In genomic region chr17:30499541-30499940, GRCm38 (mm10) we compare ENCODE assay signal across 7 mouse cellular contexts.
A peak's percentile ranks its signal among the peaks of the same experiment; 100 is the strongest.
DNase-seq lines count a peak whose midpoint lies in the region; ATAC-seq and TF ChIP-seq lines count a peak whose summit lies in the region.
"Not testable (repeated sequence)": the region's sequence is repeated elsewhere in the genome, so short reads cannot be mapped to it uniquely, and the experiment has no call there.

No protein-coding gene starts in this region.

- not testable (repeated sequence) for ATAC-seq in heart, postnatal 0 days (ENCODE audit: insufficient read depth, low read depth); intestine, postnatal 0 days

- DNase-seq in heart, adult 11 months: peak; percentile 83
- DNase-seq in heart, embryonic 10.5 days (ENCODE audit: low spot score): peak; percentile 50
- not testable (repeated sequence) for DNase-seq in heart, postnatal 0 days (ENCODE audit: low spot score); layer of hippocampus, adult 2 months (ENCODE audit: low spot score in 2 of 2)
- peak; percentile 1 for DNase-seq in limb, embryonic 10.5 days (ENCODE audit: low spot score)
- peak; percentile 38 for DNase-seq in testis, postnatal 10 days (ENCODE audit: low spot score)

- 94% methylated on average over 11 of the region's 11 CpGs for WGBS in heart, embryonic 10.5 days
- 95% methylated on average over 11 of the region's 11 CpGs for WGBS in heart, postnatal 0 days
- WGBS in intestine, postnatal 0 days: 97% methylated on average over 11 of the region's 11 CpGs
- WGBS in limb, embryonic 10.5 days: 97% methylated on average over 11 of the region's 11 CpGs

- not testable (repeated sequence) for TF ChIP-seq CTCF in heart, postnatal 0 days (IDR thresholded peaks at IDR 0.05; ENCODE audit: low read depth); intestine, postnatal 0 days (IDR thresholded peaks at IDR 0.05; ENCODE audit: low read depth); layer of hippocampus, adult 2 months (conservative IDR thresholded peaks at IDR 0.05)

- not testable (repeated sequence) for H3K9me3 ChIP-seq in heart, embryonic 10.5 days; heart, postnatal 0 days (replicated peaks; ENCODE audit: control insufficient read depth, low read length); intestine, postnatal 0 days (ENCODE audit: control insufficient read depth); limb, embryonic 10.5 days (replicated peaks)

- not testable (repeated sequence) for H3K27me3 ChIP-seq in heart, embryonic 10.5 days (ENCODE audit: insufficient read depth, poor library complexity, severe bottlenecking); heart, postnatal 0 days (ENCODE audit: control insufficient read depth, insufficient read depth, low read length); intestine, postnatal 0 days (replicated peaks; ENCODE audit: control insufficient read depth, insufficient read depth, low read length); limb, embryonic 10.5 days (ENCODE audit: low read depth, poor library complexity, severe bottlenecking)

- H3K9ac ChIP-seq in heart, postnatal 0 days (replicated peaks; ENCODE audit: low read depth, low read length); intestine, postnatal 0 days (ENCODE audit: low read depth, low read length): not testable (repeated sequence)

- not testable (repeated sequence) for H3K4me1 ChIP-seq in heart, embryonic 10.5 days; heart, postnatal 0 days (ENCODE audit: control insufficient read depth, insufficient read depth); intestine, postnatal 0 days (replicated peaks; ENCODE audit: control insufficient read depth, insufficient read depth, low read length); limb, embryonic 10.5 days

- H3K4me3 ChIP-seq in heart, embryonic 10.5 days; heart, postnatal 0 days (ENCODE audit: low read depth, low read length); intestine, postnatal 0 days (ENCODE audit: low read depth, low read length); layer of hippocampus, adult 2 months; limb, embryonic 10.5 days: not testable (repeated sequence)

- not testable (repeated sequence) for H3K36me3 ChIP-seq in heart, embryonic 10.5 days; heart, postnatal 0 days (replicated peaks; ENCODE audit: control insufficient read depth, insufficient read depth, low read length); intestine, postnatal 0 days (ENCODE audit: control insufficient read depth, insufficient read depth); limb, embryonic 10.5 days

- H3K27ac ChIP-seq in heart, embryonic 10.5 days; limb, embryonic 10.5 days: not testable (repeated sequence)
- H3K27ac ChIP-seq in heart, postnatal 0 days (ENCODE audit: low read depth): peak overlapping the region; percentile 75; the same call in 1 of the 2 replicates
- 0 out of 2 replicates have a peak overlapping the region, but pooled peaks have one; percentile 57 for H3K27ac ChIP-seq in intestine, postnatal 0 days (ENCODE audit: low read depth, low read length)
- peak overlapping the region; percentile 79 for H3K27ac ChIP-seq in layer of hippocampus, adult 2 months

- TF ChIP-seq EP300 in heart, postnatal 0 days (IDR thresholded peaks at IDR 0.05; ENCODE audit: low read depth): not testable (repeated sequence)

- H3K4me2 ChIP-seq in heart, postnatal 0 days (ENCODE audit: low read depth, low read length); intestine, postnatal 0 days (replicated peaks; ENCODE audit: low read depth): not testable (repeated sequence)
